9 mouse cellular contexts compared by ENCODE assay signal in genomic region chr3:50443942-50444341, GRCm38 (mm10). TPM values are rescaled to one million over a fixed set of nuclear protein-coding genes. Genes with fewer than 3 reads are reported as not detected.
DNase-seq lines count a peak whose midpoint lies in the region; ATAC-seq lines count a peak whose summit lies in the region.
"Had no signal": no experiment of that assay in that cellular context is flagged by ENCODE, and none has a peak within 500 bp of the region (broad histone marks: within the 10 kb centered on the region; RNA-seq: fewer than 3 reads in every experiment).

No protein-coding gene starts in this region.

- H3K4me3 ChIP-seq in heart, embryonic 10.5 days = peak overlapping the region; percentile 50
- peak overlapping the region; percentile 44 for H3K4me3 ChIP-seq in hindbrain, embryonic 10.5 days

- H3K27me3 ChIP-seq in heart, embryonic 10.5 days (ENCODE audit: insufficient read depth, poor library complexity, severe bottlenecking) = no peaks in the 10 kb centered on the region
- peaks cover 3% of the 10 kb centered on the region; the same call in 1 of the 2 replicates for H3K27me3 ChIP-seq in hindbrain, embryonic 10.5 days (ENCODE audit: insufficient read depth, poor library complexity, severe bottlenecking)
- H3K27me3 ChIP-seq: CH12.LX had no signal

- no peaks in the 10 kb centered on the region for H3K9me3 ChIP-seq in heart, embryonic 10.5 days
- no peaks in the 10 kb centered on the region for H3K9me3 ChIP-seq in hindbrain, embryonic 10.5 days

- peak; percentile 4; the same call in 1 of the 2 replicates for ATAC-seq in megakaryocyte progenitor cell, adult 5-6 weeks (replicated peaks; ENCODE audit: poor library complexity)

- H3K36me3 ChIP-seq in heart, embryonic 10.5 days = no peaks in the 10 kb centered on the region
- no peaks in the 10 kb centered on the region for H3K36me3 ChIP-seq in hindbrain, embryonic 10.5 days

- intact Hi-C loops in heart, postnatal 36 days (cut with DNase I) = no loop called here

- DNase-seq in heart, embryonic 10.5 days (ENCODE audit: low spot score) = no peak
- DNase-seq in heart, postnatal 36 days = no peak
- peak; percentile 5 for DNase-seq in CD4-positive helper T cell, adult 2 months (ENCODE audit: low read depth, low spot score)
- DNase-seq in hindbrain, embryonic 10.5 days (ENCODE audit: low spot score) = no peak
- no peak for DNase-seq in right cerebral cortex, postnatal 36 days (ENCODE audit: low spot score in 2 of 2)
- DNase-seq in thymus, postnatal 0 days (ENCODE audit: low spot score) = no peak
- no peak for DNase-seq in cerebellum, adult 11-12 months

- H3K27ac ChIP-seq in heart, embryonic 10.5 days = no peak overlapping the region
- peak overlapping the region; percentile 62; the same call in 1 of the 2 replicates for H3K27ac ChIP-seq in hindbrain, embryonic 10.5 days

- 36% methylated on average over 9 of the region's 9 CpGs for WGBS in heart, embryonic 10.5 days
- 23% methylated on average over 9 of the region's 9 CpGs for WGBS in hindbrain, embryonic 10.5 days

- peaks cover 6% of the 10 kb centered on the region for H3K4me1 ChIP-seq in heart, embryonic 10.5 days
- H3K4me1 ChIP-seq in hindbrain, embryonic 10.5 days (replicated peaks) = peaks cover 19% of the 10 kb centered on the region

RNA-seq across cellular contexts. Expression of gene Slc7a11, which starts 0.5 kb away (rescaled TPM):
- 0.30 and 0.37 TPM in 2 replicates for polyA plus RNA-seq in heart, embryonic 10.5 days (2016; fragmentation: Nextera tagmentation; extraction: Ambion mirVana)
- total RNA-seq in heart, postnatal 36 days (2021) = under 1 TPM; 0.03 to 0.08 TPM
- polyA plus RNA-seq in hindbrain, embryonic 10.5 days (2016; fragmentation: Nextera tagmentation; extraction: Ambion mirVana) = 0.21 and 0.40 TPM in 2 replicates
- 1.4 and 2.0 TPM in 2 replicates for total RNA-seq in megakaryocyte progenitor cell, adult 5-6 weeks (2015)
- total RNA-seq in megakaryocyte progenitor cell, adult 5-6 weeks (2017) = 1.7 and 4.7 TPM in 2 replicates
- 9.9 and 14.1 TPM in 2 replicates for polyA plus RNA-seq in thymus, postnatal 0 days (2015; fragmentation: Nextera tagmentation; extraction: Ambion mirVana)
